Mouse (Mus musculus): ENCODE measurements around the gene Nav2. TPM values are rescaled to one million over a fixed set of nuclear protein-coding genes. Genes with fewer than 3 reads are reported as not detected.

The Nav2 gene
- polyA plus RNA-seq, 1 experiment from 2014 or later: 19.7 TPM

- Histone ChIP-seq H3K36me3 (ENCODE audit: insufficient read depth) (no peaks in the 10 kb centered on the region), H3K4me1 (ENCODE audit: insufficient read depth) (peaks cover 2% of the 10 kb centered on the region; the same call in 1 of the 2 replicates), H3K9me3 (ENCODE audit: low read depth, low read length) (no peaks in the 10 kb centered on the region), H3K27me3 (ENCODE audit: insufficient read depth, low read length) (no peaks in the 10 kb centered on the region), H3K4me2 (no peak overlapping the region), H3K9ac (no peak overlapping the region), H3K27ac (ENCODE audit: low read depth) (no peak overlapping the region), H3K4me3 (ENCODE audit: low read depth, low read length) (no peak overlapping the region)
- DNase-seq: no peak
- no peak for ATAC-seq (ENCODE audit: insufficient read depth)
- WGBS: 46% methylated on average over 5 of the region's 5 CpGs
- TF ChIP-seq CTCF (IDR thresholded peaks at IDR 0.05; ENCODE audit: low read depth): no peak
Observed at GRCm38 (mm10) chr7:48930399-48930798, 21.9 kb downstream of the Nav2 start.

- 82% methylated on average over 2 of the region's 2 CpGs for WGBS
- Histone ChIP-seq H3K4me3 (ENCODE audit: low read depth, low read length) (no peak overlapping the region), H3K9me3 (ENCODE audit: low read depth, low read length) (no peaks in the 10 kb centered on the region), H3K4me1 (ENCODE audit: insufficient read depth) (no peaks in the 10 kb centered on the region), H3K27me3 (ENCODE audit: insufficient read depth, low read length) (no peaks in the 10 kb centered on the region), H3K27ac (ENCODE audit: low read depth) (no peak overlapping the region), H3K4me2 (no peak overlapping the region), H3K36me3 (ENCODE audit: insufficient read depth) (no peaks in the 10 kb centered on the region), H3K9ac (no peak overlapping the region)
- TF ChIP-seq CTCF (IDR thresholded peaks at IDR 0.05; ENCODE audit: low read depth): no peak
- DNase-seq: no peak
- no peak for ATAC-seq (ENCODE audit: insufficient read depth)
Observed at GRCm38 (mm10) chr7:48932138-48932537, 23.6 kb downstream of the Nav2 start.

GRCm38 (mm10) chr7:48934816-48935215 is 26.3 kb downstream of the Nav2 start:
- Histone ChIP-seq H3K9ac (no peak overlapping the region), H3K27me3 (ENCODE audit: insufficient read depth, low read length) (no peaks in the 10 kb centered on the region), H3K4me2 (no peak overlapping the region), H3K27ac (ENCODE audit: low read depth) (no peak overlapping the region), H3K36me3 (ENCODE audit: insufficient read depth) (no peaks in the 10 kb centered on the region), H3K9me3 (ENCODE audit: low read depth, low read length) (no peaks in the 10 kb centered on the region), H3K4me1 (ENCODE audit: insufficient read depth) (no peaks in the 10 kb centered on the region), H3K4me3 (ENCODE audit: low read depth, low read length) (no peak overlapping the region)
- WGBS: 67% methylated on average over 2 of the region's 2 CpGs
- DNase-seq (no peak), ATAC-seq (ENCODE audit: insufficient read depth) (no peak)
- no peak for TF ChIP-seq CTCF (IDR thresholded peaks at IDR 0.05; ENCODE audit: low read depth)

- no peak overlapping the region for H3K27ac ChIP-seq (ENCODE audit: low read depth)
- ATAC-seq (ENCODE audit: insufficient read depth): no peak
- H3K27me3 ChIP-seq (ENCODE audit: insufficient read depth, low read length): no peaks in the 10 kb centered on the region
- WGBS: 78% methylated on average over 11 of the region's 11 CpGs
- H3K4me2 ChIP-seq: no peak overlapping the region
- H3K4me1 ChIP-seq (ENCODE audit: insufficient read depth): no peaks in the 10 kb centered on the region
- DNase-seq: no peak
- no peaks in the 10 kb centered on the region for H3K9me3 ChIP-seq (ENCODE audit: low read depth, low read length)
- no peak overlapping the region for H3K9ac ChIP-seq
- no peaks in the 10 kb centered on the region for H3K36me3 ChIP-seq (ENCODE audit: insufficient read depth)
- TF ChIP-seq CTCF (IDR thresholded peaks at IDR 0.05; ENCODE audit: low read depth): no peak
- no peak overlapping the region for H3K4me3 ChIP-seq (ENCODE audit: low read depth, low read length)
Observed at GRCm38 (mm10) chr7:48937562-48937961, 29.0 kb downstream of the Nav2 start.

- peak; percentile 38 for TF ChIP-seq CTCF (IDR thresholded peaks at IDR 0.05; ENCODE audit: low read depth)
- DNase-seq (peak; percentile 41), ATAC-seq (ENCODE audit: insufficient read depth) (no peak)
- H3K27ac ChIP-seq (ENCODE audit: low read depth): no peak overlapping the region
- no peak overlapping the region for H3K9ac ChIP-seq
- H3K4me2 ChIP-seq: no peak overlapping the region
- WGBS: 32% methylated on average over 4 of the region's 4 CpGs
- no peaks in the 10 kb centered on the region for H3K27me3 ChIP-seq (ENCODE audit: insufficient read depth, low read length)
- no peaks in the 10 kb centered on the region for H3K36me3 ChIP-seq (ENCODE audit: insufficient read depth)
- H3K4me1 ChIP-seq (ENCODE audit: insufficient read depth): no peaks in the 10 kb centered on the region
- H3K4me3 ChIP-seq (ENCODE audit: low read depth, low read length): no peak overlapping the region
- no peaks in the 10 kb centered on the region for H3K9me3 ChIP-seq (ENCODE audit: low read depth, low read length)
Observed at GRCm38 (mm10) chr7:48938190-48938589, 29.7 kb downstream of the Nav2 start.

- H3K36me3 ChIP-seq (ENCODE audit: insufficient read depth): no peaks in the 10 kb centered on the region
- 77% methylated on average over 4 of the region's 4 CpGs for whole genome bisulfite sequencing
Observed at GRCm38 (mm10) chr7:48948381-48949108, 40.0 kb downstream of the Nav2 start.

GRCm38 (mm10) chr7:48954501-48954900 is 46.0 kb downstream of the Nav2 start:
- no peaks in the 10 kb centered on the region for H3K9me3 ChIP-seq (ENCODE audit: low read depth, low read length)
- no peak overlapping the region for H3K4me2 ChIP-seq
- 62% methylated on average over 5 of the region's 5 CpGs for WGBS
- H3K27me3 ChIP-seq (ENCODE audit: insufficient read depth, low read length): peaks cover 8% of the 10 kb centered on the region
- H3K4me1 ChIP-seq (ENCODE audit: insufficient read depth): no peaks in the 10 kb centered on the region
- no peak overlapping the region for H3K9ac ChIP-seq
- no peak for DNase-seq
- no peak for TF ChIP-seq CTCF (IDR thresholded peaks at IDR 0.05; ENCODE audit: low read depth)
- no peak overlapping the region for H3K27ac ChIP-seq (ENCODE audit: low read depth)
- no peak for ATAC-seq (ENCODE audit: insufficient read depth)
- H3K4me3 ChIP-seq (ENCODE audit: low read depth, low read length): no peak overlapping the region
- no peaks in the 10 kb centered on the region for H3K36me3 ChIP-seq (ENCODE audit: insufficient read depth)

More at GRCm38 (mm10) chr7:48948381-48949108, 40.0 kb downstream of the Nav2 start:
- no peaks in the 10 kb centered on the region for H3K27me3 ChIP-seq (ENCODE audit: insufficient read depth, low read length)
- H3K27ac ChIP-seq (ENCODE audit: low read depth): no peak overlapping the region
- no peak overlapping the region for H3K4me3 ChIP-seq (ENCODE audit: low read depth, low read length)
- ATAC-seq (ENCODE audit: insufficient read depth) (no peak), DNase-seq (no peak)
- no peak for TF ChIP-seq CTCF (IDR thresholded peaks at IDR 0.05; ENCODE audit: low read depth)
- H3K9ac ChIP-seq: no peak overlapping the region
- no peaks in the 10 kb centered on the region for H3K4me1 ChIP-seq (ENCODE audit: insufficient read depth)
- no peaks in the 10 kb centered on the region for H3K9me3 ChIP-seq (ENCODE audit: low read depth, low read length)
- H3K4me2 ChIP-seq: no peak overlapping the region
